Mouse (Mus musculus) gastrocnemius, adult 2 months (tissue): Measurements from ENCODE around the gene Trdmt1. TPM values are rescaled to one million over a fixed set of nuclear protein-coding genes. Genes with fewer than 3 reads are reported as not detected.

Experiments used
- DNase-seq: peaks from one replicate; pipeline ENCODE4 v3.0.0; 2022
- H3K27ac ChIP-seq: fragments of 200-600 bp; 2 replicates; pipeline ENCODE4 v1.8.1; 2022; ENCODE audit warnings: mild to moderate bottlenecking
- H3K4me3 ChIP-seq: fragments of 200-600 bp; 2 replicates; pipeline ENCODE4 v1.8.1; 2022; ENCODE audit warnings: mild to moderate bottlenecking, moderate library complexity
- CTCF ChIP-seq: fragments of 200-600 bp; IDR thresholded peaks from 2 replicates; pipeline ENCODE4 v1.8.1; 2022; ENCODE audit warnings: antibody characterized with exemption, mild to moderate bottlenecking, moderate library complexity
- intact Hi-C: fragments of 180-260 bp; cut with DNase I; formaldehyde crosslinking; loops from one replicate; pipeline ENCODE4 v1.15.1; 2025
- total RNA-seq, 2 experiments: library from RNA; stranded (reverse); gene quantifications; 2 replicates each; pipeline ENCODE4 v1.2.3; 2021

Gene Trdmt1
- total RNA-seq, 2 experiments from 2014 or later = 3.6 to 6.4 TPM

GRCm38 (mm10) chr2:13573408-13574065, 29.1 kb upstream of the Trdmt1 start, which contains the start of gene Vim:
Gene Vim (plus strand): TSS chr2:13573927.
- intact Hi-C loops = loop anchor here (2.0 to 10.0 kb wide), 2 partner anchors 29 to 179 kb away; partner anchors contain the start of gene Trdmt1
- TF ChIP-seq CTCF = no peak
- Histone ChIP-seq H3K4me3 (peak within 1 kb of the TSS; percentile 87), H3K27ac (peak within 1 kb of the TSS; percentile 91)
- DNase-seq = peak; percentile 91

DNA sequence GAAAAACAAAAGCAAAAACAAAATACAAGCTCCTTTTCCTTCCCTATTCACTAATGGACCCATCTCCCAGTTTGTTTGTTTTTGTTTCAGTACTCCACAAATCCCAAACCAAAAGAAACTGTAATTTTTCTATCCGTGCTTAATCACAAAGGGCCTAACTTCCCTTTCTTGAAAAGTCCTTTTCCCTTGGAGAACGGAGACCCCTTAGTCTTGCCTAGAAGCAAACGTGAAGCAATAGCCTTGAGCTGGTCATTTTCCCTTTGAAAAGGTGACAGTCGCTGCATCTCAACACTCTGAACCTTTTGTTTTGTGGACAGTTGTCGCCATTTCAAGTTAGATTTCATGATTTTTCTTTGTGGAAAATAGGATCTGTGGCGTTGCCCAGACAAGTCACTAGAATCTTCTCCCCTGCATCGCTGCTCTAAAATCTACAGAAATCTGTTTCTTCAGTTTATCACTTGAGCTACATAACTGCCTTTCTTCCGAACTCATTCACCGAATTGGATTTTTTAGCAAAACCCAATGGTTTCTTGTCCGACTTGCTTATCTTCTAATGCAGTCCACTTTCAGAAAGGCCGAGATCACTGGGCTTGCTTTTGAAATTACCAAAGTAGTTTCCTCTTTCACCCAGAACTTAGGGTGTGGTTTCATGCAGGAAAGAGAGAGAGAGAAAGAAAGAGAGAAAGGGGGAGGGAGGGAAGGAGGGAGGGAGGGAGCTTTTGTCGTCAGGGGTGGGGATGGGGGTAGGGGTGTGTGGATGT, 28.4 kb upstream of the Trdmt1 start:
- no peak for TF ChIP-seq CTCF
- DNase-seq = no peak
- intact Hi-C loops = loop anchor here (2.0 to 10.0 kb wide), 2 partner anchors 28 to 178 kb away; partner anchors contain the start of gene Trdmt1
- Histone ChIP-seq H3K27ac (peak overlapping the region; percentile 91), H3K4me3 (peak overlapping the region; percentile 87)

DNA sequence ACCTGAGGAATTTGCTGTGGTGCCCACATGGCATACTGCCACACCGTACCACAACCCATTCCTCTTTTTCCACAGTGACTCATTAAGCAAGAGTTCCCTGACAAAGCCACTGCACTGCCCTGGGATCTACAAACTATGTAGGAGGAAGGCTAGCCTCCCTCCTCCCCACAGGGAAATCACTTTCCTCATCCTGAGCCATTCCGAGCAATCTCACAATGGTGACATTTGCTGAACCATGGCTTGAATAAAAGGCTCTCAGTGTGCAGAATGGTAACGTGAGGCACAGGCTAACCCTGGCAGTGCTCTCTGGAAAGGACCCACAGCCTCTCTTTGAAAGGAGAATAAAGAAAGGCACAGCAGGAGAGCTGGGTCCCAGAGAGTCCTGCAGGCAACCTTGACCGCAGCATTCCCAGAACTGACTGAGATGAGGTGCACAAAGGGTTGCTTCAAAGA, 27.7 kb upstream of the Trdmt1 start:
- Histone ChIP-seq H3K27ac (peak overlapping the region; percentile 91), H3K4me3 (peak overlapping the region; percentile 87)
- intact Hi-C loops = loop anchor here (2.0 to 10.0 kb wide), 2 partner anchors 27 to 177 kb away; partner anchors contain the start of gene Trdmt1
- TF ChIP-seq CTCF = no peak
- no peak for DNase-seq

DNA sequence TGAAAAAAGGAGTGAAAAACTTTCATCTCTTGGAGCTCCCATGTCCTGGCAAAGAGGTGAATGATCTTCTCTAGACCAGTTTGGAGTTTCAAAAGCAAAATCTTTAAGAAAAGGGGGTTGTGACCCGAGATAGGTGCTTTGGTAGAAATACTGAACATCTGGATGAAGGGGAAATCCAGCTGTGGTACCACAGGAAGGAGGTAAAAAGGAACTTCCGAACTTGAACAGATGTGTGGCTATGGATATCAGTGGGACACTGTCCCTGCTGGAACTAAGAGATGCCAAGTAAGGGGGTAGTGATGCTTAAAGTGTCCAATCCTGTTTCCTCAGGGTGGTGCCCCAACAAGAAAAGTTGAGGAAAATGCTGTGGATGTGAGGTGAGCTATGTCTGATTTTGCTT, 25.7 kb upstream of the Trdmt1 start:
- TF ChIP-seq CTCF = no peak
- Histone ChIP-seq H3K27ac (no peak overlapping the region), H3K4me3 (no peak overlapping the region)
- no peak for DNase-seq
- intact Hi-C loops = loop anchor here (10.0 kb wide), 1 partner anchor 175 kb away; no protein-coding TSS in a partner anchor

- intact Hi-C loops = no loop called here
- no peak for DNase-seq
- no peak for TF ChIP-seq CTCF
- H3K4me3 ChIP-seq = no peak overlapping the region
- H3K27ac ChIP-seq = no peak overlapping the region
Measured at GRCm38 (mm10) chr2:13560396-13560795, 15.9 kb upstream of the Trdmt1 start.

GRCm38 (mm10) chr2:13559729-13560128, 15.3 kb upstream of the Trdmt1 start:
- no peak for TF ChIP-seq CTCF
- Histone ChIP-seq H3K27ac (peak overlapping the region; percentile 76; the same call in 1 of the 2 replicates), H3K4me3 (no peak overlapping the region)
- no peak for DNase-seq
- intact Hi-C loops = no loop called here

DNA sequence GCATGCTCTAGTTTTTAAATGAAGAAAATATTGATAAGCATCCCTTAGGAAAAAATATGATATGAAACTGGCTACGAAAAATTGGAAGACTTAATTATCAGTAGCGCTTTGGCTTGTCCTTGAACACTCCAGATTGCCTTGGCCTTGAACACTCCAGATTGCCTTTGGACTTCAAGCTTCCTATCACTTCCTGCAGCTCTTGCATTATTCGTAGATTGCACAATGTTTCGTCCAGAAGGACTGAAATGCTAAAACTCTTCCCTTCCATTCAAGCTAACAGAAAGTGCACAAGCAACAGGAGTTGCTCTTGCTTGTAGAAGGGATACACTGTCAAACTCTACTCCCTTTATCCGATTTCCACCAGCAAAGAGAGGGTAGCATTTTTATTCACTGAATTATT, 14.8 kb upstream of the Trdmt1 start:
- intact Hi-C loops = no loop called here
- Histone ChIP-seq H3K27ac (peak overlapping the region; percentile 76), H3K4me3 (peak overlapping the region; percentile 29)
- no peak for DNase-seq
- no peak for TF ChIP-seq CTCF

GRCm38 (mm10) chr2:13558607-13559262, 14.3 kb upstream of the Trdmt1 start:
- Histone ChIP-seq H3K27ac (peak overlapping the region; percentile 76), H3K4me3 (peak overlapping the region; percentile 29)
- intact Hi-C loops = no loop called here
- no peak for TF ChIP-seq CTCF
- peak; percentile 47 for DNase-seq

GRCm38 (mm10) chr2:13557145-13558030, 12.9 kb upstream of the Trdmt1 start:
- TF ChIP-seq CTCF = no peak
- no peak for DNase-seq
- intact Hi-C loops = no loop called here
- Histone ChIP-seq H3K4me3 (peak overlapping the region; percentile 7; the same call in 1 of the 2 replicates), H3K27ac (peak overlapping the region; percentile 76)

GRCm38 (mm10) chr2:13556239-13556638, 11.8 kb upstream of the Trdmt1 start:
- intact Hi-C loops = no loop called here
- H3K4me3 ChIP-seq = no peak overlapping the region
- DNase-seq = no peak
- TF ChIP-seq CTCF = no peak
- H3K27ac ChIP-seq = no peak overlapping the region

- H3K4me3 ChIP-seq = no peak overlapping the region
- intact Hi-C loops = no loop called here
- no peak overlapping the region for H3K27ac ChIP-seq
- TF ChIP-seq CTCF = no peak
- DNase-seq = no peak
Measured at GRCm38 (mm10) chr2:13553966-13554365, 9.5 kb upstream of the Trdmt1 start.

DNA sequence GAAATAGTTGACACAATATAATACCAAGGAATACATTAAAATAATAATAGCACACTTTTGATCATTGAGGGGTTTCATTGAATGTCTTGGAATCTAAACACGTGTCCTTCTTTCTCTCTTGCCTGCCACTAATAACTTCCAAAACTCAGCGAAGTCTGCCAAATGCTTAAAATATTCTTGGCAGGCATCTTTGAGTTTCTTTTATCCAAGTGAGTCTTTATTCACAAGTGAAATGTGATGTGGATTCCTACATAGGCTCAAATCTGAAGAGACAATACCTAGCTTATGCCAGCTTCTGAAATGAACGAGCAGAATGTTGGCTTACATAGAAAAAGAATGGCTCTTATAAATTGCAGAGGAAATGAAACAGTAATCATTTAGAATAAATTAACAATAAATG, 4.3 kb upstream of the Trdmt1 start:
- intact Hi-C loops = no loop called here
- TF ChIP-seq CTCF = no peak
- H3K4me3 ChIP-seq = no peak overlapping the region
- DNase-seq = no peak
- no peak overlapping the region for H3K27ac ChIP-seq
